Mouse (Mus musculus): ENCODE results near the gene Limk2.

- TF ChIP-seq EP300 (IDR thresholded peaks at IDR 0.05; ENCODE audit: low read depth) (no peak), CTCF (IDR thresholded peaks at IDR 0.05; ENCODE audit: low read depth) (no peak)
These were observed 38.8 kb downstream of the Limk2 start for GRCm38 (mm10) chr11:3370162-3370561.
